Mouse (Mus musculus) hindbrain, embryonic 13.5 days (tissue): ENCODE results near the gene Tgif1. TPM values are rescaled to one million over a fixed set of nuclear protein-coding genes. Genes with fewer than 3 reads are reported as not detected.
A peak's percentile ranks its signal among the peaks of the same experiment; 100 is the strongest.
"Not testable (repeated sequence)": the region's sequence is repeated elsewhere in the genome, so short reads cannot be mapped to it uniquely, and the experiment has no call there.

Experiments
- ATAC-seq: fragments of 200-750 bp; cut with Nextera tagmentation; 2 replicates; pipeline ENCODE4 v1.8.0; 2017; ENCODE audit warnings: moderate TSS enrichment; ENCODE audit not compliant: low FRiP score
- H3K27ac ChIP-seq: fragments of 300-500 bp; sonication (generic); 2 replicates; pipeline ENCODE4 v1.5.1; 2015; ENCODE audit warnings: inconsistent platforms, mild to moderate bottlenecking, moderate library complexity
- H3K27me3 ChIP-seq: fragments of 300-500 bp; sonication (generic); 2 replicates; pipeline ENCODE4 v1.6.1; 2015; ENCODE audit warnings: mild to moderate bottlenecking, inconsistent platforms
- H3K36me3 ChIP-seq: fragments of 300-500 bp; sonication (generic); 2 replicates; pipeline ENCODE4 v1.6.1; 2015; ENCODE audit warnings: mild to moderate bottlenecking, inconsistent platforms
- H3K4me1 ChIP-seq: fragments of 300-500 bp; sonication (generic); replicated peaks from 2 replicates; pipeline ENCODE4 v1.6.1; 2015; ENCODE audit warnings: inconsistent platforms
- H3K4me2 ChIP-seq: fragments of 300-500 bp; sonication (generic); 2 replicates; pipeline ENCODE4 v1.6.1; 2015; ENCODE audit warnings: inconsistent platforms, mild to moderate bottlenecking, moderate library complexity
- H3K4me3 ChIP-seq: fragments of 300-500 bp; sonication (generic); 2 replicates; pipeline ENCODE4 v1.5.1; 2015; ENCODE audit warnings: mild to moderate bottlenecking, inconsistent platforms
- H3K9ac ChIP-seq: fragments of 300-500 bp; sonication (generic); 2 replicates; pipeline ENCODE4 v1.6.1; 2015; ENCODE audit warnings: mild to moderate bottlenecking, inconsistent platforms
- H3K9me3 ChIP-seq: fragments of 300-500 bp; sonication (generic); 2 replicates; pipeline ENCODE4 v1.6.1; 2016; ENCODE audit warnings: inconsistent platforms
- WGBS: fragments of 180-500 bp; shearing (Covaris S2); methylation state at CpG from one replicate; pipeline ENCODE4 v1.1.7; 2015; 5-methylcytosine and 5-hydroxymethylcytosine counted together
- polyA plus RNA-seq: library from polyadenylated mRNA; unstranded; fragments of >200 nt; fragmentation: Nextera tagmentation; extraction: Ambion mirVana; gene quantifications from 2 replicates; pipeline ENCODE4 v1.2.1, GENCODE M21; 2015

The Tgif1 gene
- polyA plus RNA-seq, 1 experiment from 2014 or later: 26.4 TPM

- no peak for ATAC-seq
- WGBS: under 1% methylated on average over 23 of the region's 23 CpGs
- Histone ChIP-seq H3K27ac (peak overlapping the region; percentile 89), H3K36me3 (no peaks in the 10 kb centered on the region; the same call in 1 of the 2 replicates), H3K4me3 (peak overlapping the region; percentile 61), H3K9me3 (no peaks in the 10 kb centered on the region), H3K4me2 (peak overlapping the region; percentile 94), H3K27me3 (peaks cover 28% of the 10 kb centered on the region), H3K4me1 (peaks cover 57% of the 10 kb centered on the region), H3K9ac (peak overlapping the region; percentile 82)
Measured at GRCm38 (mm10) chr17:70848511-70849398, 4.6 kb downstream of the Tgif1 start.

GRCm38 (mm10) chr17:70847751-70848510 lies 5.4 kb downstream of the Tgif1 start:
- peak overlapping the region; percentile 82; the same call in 1 of the 2 replicates for H3K9ac ChIP-seq
- peak overlapping the region; percentile 61 for H3K4me3 ChIP-seq
- under 1% methylated on average over 17 of the region's 17 CpGs for WGBS

GRCm38 (mm10) chr17:70847086-70847485 lies 6.3 kb downstream of the Tgif1 start:
- Histone ChIP-seq H3K27me3 (peaks cover 28% of the 10 kb centered on the region), H3K4me2 (peak overlapping the region; percentile 31; the same call in 1 of the 2 replicates), H3K9me3 (no peaks in the 10 kb centered on the region), H3K4me3 (no peak overlapping the region), H3K27ac (no peak overlapping the region), H3K9ac (no peak overlapping the region), H3K4me1 (peaks cover 47% of the 10 kb centered on the region), H3K36me3 (no peaks in the 10 kb centered on the region; the same call in 1 of the 2 replicates)
- 7% methylated on average over 4 of the region's 4 CpGs for WGBS
- ATAC-seq: no peak

More at GRCm38 (mm10) chr17:70847751-70848510, 5.4 kb downstream of the Tgif1 start:
- Histone ChIP-seq H3K9me3 (no peaks in the 10 kb centered on the region), H3K27me3 (peaks cover 28% of the 10 kb centered on the region), H3K36me3 (no peaks in the 10 kb centered on the region; the same call in 1 of the 2 replicates), H3K4me1 (peaks cover 54% of the 10 kb centered on the region), H3K27ac (peak overlapping the region; percentile 89), H3K4me2 (peak overlapping the region; percentile 94)
- ATAC-seq: no peak

DNA sequence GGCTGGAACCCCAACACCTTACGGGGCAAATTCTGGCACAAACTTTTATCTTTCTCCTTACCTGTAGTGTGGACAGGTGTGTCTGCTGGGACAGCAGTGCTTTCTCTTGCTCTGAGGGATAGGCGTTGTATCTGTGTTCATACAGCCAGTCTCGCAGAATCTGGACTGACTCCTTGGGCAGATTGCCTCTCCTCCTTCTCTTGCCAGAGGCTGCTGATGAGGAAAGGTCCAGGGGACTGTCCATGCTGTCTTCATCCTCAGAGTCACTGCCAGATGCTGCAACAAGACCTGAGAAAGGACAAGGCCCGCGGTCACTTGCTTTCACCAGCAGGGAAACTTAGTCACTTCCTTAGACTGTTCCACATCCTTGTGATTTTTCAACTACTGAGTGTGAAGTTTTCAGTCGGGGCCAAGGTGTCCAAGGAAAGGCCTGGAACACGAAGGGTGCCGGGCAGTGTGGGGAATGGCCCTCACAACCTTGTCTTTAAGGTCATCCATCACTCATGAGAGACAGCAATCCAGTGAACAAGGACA lies 7.2 kb downstream of the Tgif1 start:
- 72% methylated on average over 8 of the region's 8 CpGs for WGBS
- Histone ChIP-seq H3K9me3 (no peaks in the 10 kb centered on the region), H3K4me1 (peaks cover 38% of the 10 kb centered on the region), H3K36me3 (no peaks in the 10 kb centered on the region; the same call in 1 of the 2 replicates), H3K9ac (peak overlapping the region; percentile 24; the same call in 1 of the 2 replicates), H3K4me3 (no peak overlapping the region), H3K4me2 (no peak overlapping the region), H3K27ac (no peak overlapping the region), H3K27me3 (peaks cover 22% of the 10 kb centered on the region)
- ATAC-seq: no peak

DNA sequence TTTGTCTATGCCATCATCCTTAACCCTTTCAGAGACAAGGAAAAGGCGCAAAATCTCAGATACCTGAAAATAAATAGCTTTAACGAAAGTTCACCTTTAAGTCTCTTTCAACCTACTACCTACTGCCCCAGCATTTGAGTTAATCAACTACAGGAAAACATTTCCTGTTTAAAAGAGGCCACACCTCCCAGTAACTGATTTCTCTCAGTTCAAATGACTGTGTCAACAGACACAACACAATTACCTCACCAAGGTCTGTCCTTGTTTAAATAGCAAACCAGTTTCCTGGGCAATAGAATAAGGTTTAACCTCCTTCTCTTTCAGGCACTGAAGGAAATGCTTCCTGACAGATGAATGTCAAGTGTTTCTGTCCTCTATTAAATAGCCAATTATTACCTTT lies 7.8 kb downstream of the Tgif1 start:
- Histone ChIP-seq H3K27ac (no peak overlapping the region), H3K4me3 (no peak overlapping the region), H3K27me3 (peaks cover 19% of the 10 kb centered on the region), H3K36me3 (no peaks in the 10 kb centered on the region; the same call in 1 of the 2 replicates), H3K9ac (no peak overlapping the region), H3K9me3 (no peaks in the 10 kb centered on the region), H3K4me2 (no peak overlapping the region), H3K4me1 (peaks cover 32% of the 10 kb centered on the region)
- 84% methylated on average over 2 of the region's 2 CpGs for WGBS
- ATAC-seq: no peak

- H3K9me3 ChIP-seq: no peaks in the 10 kb centered on the region
- no peak overlapping the region for H3K27ac ChIP-seq
- no peak overlapping the region for H3K9ac ChIP-seq
- peaks cover 14% of the 10 kb centered on the region; the same call in 1 of the 2 replicates for H3K27me3 ChIP-seq
- 0 out of 2 replicates have a peak, but pooled peaks have one; percentile 11 for ATAC-seq
- 61% methylated on average over 10 of the region's 10 CpGs for WGBS
- no peak overlapping the region for H3K4me3 ChIP-seq
- no peak overlapping the region for H3K4me2 ChIP-seq
- no peaks in the 10 kb centered on the region; the same call in 1 of the 2 replicates for H3K36me3 ChIP-seq
- peaks cover 26% of the 10 kb centered on the region for H3K4me1 ChIP-seq
Measured at GRCm38 (mm10) chr17:70844971-70845370, 8.4 kb downstream of the Tgif1 start.

- H3K9ac ChIP-seq: no peak overlapping the region
- ATAC-seq: no peak
- WGBS: 84% methylated on average over 4 of the region's 4 CpGs
- H3K9me3 ChIP-seq: no peaks in the 10 kb centered on the region
- no peak overlapping the region for H3K4me2 ChIP-seq
- no peaks in the 10 kb centered on the region for H3K27me3 ChIP-seq
- no peak overlapping the region for H3K4me3 ChIP-seq
- H3K4me1 ChIP-seq: peaks cover 9% of the 10 kb centered on the region; the same call in 1 of the 2 replicates
- no peaks in the 10 kb centered on the region; the same call in 1 of the 2 replicates for H3K36me3 ChIP-seq
- no peak overlapping the region for H3K27ac ChIP-seq
Measured at GRCm38 (mm10) chr17:70843252-70843651, 10.1 kb downstream of the Tgif1 start.

DNA sequence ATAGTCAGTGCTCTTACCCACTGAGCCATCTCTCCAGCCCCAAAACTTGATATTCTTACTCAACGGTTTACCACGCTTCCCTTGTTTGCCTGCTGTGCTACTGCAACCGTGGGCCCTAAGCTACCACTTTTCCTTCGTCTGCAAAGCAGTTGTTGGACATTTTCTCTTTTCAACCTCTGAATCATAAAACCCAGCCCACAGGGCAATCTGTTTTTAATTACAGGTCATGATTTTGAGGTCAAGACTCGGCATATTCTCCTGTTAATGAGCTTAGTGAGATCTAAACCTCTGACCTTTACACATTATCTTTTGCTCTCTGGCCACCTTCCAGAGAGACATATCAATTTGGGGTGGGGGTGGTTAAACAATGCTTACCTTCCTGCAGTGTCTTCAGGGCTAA lies 14.8 kb downstream of the Tgif1 start:
- no peak for ATAC-seq
- H3K27me3 ChIP-seq: no peaks in the 10 kb centered on the region
- H3K9ac ChIP-seq: no peak overlapping the region
- H3K4me1 ChIP-seq: peaks cover 10% of the 10 kb centered on the region
- no peaks in the 10 kb centered on the region for H3K9me3 ChIP-seq
- no peak overlapping the region for H3K27ac ChIP-seq
- H3K36me3 ChIP-seq: no peaks in the 10 kb centered on the region; the same call in 1 of the 2 replicates
- WGBS: 76% methylated on average over 5 of the region's 5 CpGs
- no peak overlapping the region for H3K4me2 ChIP-seq
- no peak overlapping the region for H3K4me3 ChIP-seq

- 89% methylated on average over 7 of the region's 7 CpGs for WGBS
- Histone ChIP-seq H3K9ac (no peak overlapping the region), H3K27me3 (no peaks in the 10 kb centered on the region), H3K4me2 (no peak overlapping the region), H3K4me1 (peaks cover 10% of the 10 kb centered on the region), H3K4me3 (no peak overlapping the region), H3K27ac (no peak overlapping the region), H3K9me3 (no peaks in the 10 kb centered on the region), H3K36me3 (no peaks in the 10 kb centered on the region; the same call in 1 of the 2 replicates)
- no peak for ATAC-seq
Measured at GRCm38 (mm10) chr17:70838031-70838430, 15.3 kb downstream of the Tgif1 start.

DNA sequence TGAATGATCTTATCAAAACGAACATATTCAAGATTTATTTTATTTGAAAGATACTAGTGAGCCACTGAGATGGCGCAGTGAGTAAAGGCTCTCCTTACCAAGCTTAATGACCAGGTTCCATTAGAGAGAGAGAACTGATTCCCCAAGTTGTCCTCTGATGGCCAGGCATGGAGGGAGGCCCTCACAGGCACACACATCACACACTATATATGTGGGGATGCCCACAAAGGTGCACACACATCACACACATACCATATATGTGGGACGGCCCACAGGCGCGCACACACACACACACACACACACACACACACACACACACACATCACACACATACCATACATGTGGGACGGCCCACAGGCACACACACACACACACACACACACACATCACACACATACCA lies 15.9 kb downstream of the Tgif1 start:
- not testable (repeated sequence) for H3K9me3 ChIP-seq, H3K27me3 ChIP-seq, H3K27ac ChIP-seq, H3K9ac ChIP-seq, H3K4me2 ChIP-seq, H3K4me3 ChIP-seq, ATAC-seq, H3K4me1 ChIP-seq, H3K36me3 ChIP-seq
- WGBS: 95% methylated on average over 5 of the region's 6 CpGs

DNA sequence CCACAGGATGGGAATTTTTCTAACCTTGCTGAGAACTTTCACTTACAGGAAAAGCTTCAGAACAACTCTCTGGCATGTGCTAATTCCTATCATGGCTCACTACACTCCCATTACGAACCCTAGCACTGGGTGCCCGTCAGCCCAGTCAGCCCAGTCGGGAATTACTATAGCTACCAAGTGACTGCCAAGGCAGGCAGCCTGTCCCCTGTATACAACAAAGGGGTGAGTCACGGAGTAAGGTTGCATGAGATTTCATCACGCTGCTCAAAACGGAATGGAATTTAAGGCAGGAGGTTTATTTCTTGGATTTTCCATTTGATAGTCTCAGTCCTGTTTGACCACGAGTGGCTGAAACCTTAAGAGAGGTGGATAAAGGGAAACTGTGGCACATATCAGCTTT lies 16.5 kb downstream of the Tgif1 start:
- Histone ChIP-seq H3K36me3 (no peaks in the 10 kb centered on the region), H3K27ac (no peak overlapping the region), H3K4me2 (no peak overlapping the region), H3K4me1 (peaks cover 10% of the 10 kb centered on the region), H3K9me3 (no peaks in the 10 kb centered on the region), H3K4me3 (no peak overlapping the region), H3K27me3 (no peaks in the 10 kb centered on the region), H3K9ac (no peak overlapping the region)
- ATAC-seq: no peak
- WGBS: 56% methylated on average over 7 of the region's 7 CpGs
